Mouse (Mus musculus): ENCODE data around the gene Slc9b2.

The Slc9b2 gene

DNA sequence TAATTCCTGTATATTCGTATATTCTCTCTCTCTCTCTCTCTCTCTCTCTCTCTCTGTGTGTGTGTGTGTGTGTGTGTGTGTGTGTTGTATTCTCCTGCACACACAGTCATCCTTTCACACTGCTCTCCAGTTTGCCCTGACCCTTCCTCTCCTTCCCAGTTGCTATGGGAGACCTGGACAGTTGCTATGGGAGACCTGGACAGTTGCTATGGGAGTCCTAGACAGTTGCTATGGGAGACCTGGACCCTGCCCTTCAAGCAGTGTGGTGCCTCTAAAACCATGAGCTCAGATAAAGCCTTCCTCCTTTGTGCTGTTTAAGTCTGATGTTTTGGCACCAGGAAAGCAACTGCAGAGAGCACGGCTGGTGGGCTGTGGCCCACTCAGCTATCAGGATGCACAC, 6.2 kb downstream of the Slc9b2 start:
- DNase-seq (ENCODE audit: low spot score) = no peak

DNA sequence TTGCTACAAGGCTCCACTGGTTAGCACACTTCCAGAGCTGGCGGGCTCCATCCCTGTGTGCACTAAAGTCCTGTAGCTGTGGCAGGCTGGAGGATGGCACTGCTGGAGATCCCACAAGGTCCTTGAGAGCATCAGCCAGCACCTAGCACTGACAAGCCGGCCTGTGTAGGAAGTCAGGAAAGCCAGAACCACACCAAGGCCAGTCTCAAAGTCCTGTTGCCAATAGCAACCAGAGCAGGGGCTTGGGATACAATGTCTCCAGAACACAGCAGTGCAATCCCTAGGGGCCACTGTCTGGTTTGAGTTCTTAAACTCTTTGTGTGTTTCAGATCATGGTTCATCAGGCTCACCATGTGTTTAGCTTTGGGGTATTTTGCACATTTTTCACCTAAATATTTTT, 7.3 kb downstream of the Slc9b2 start:
- no peak for DNase-seq (ENCODE audit: low spot score)

DNA sequence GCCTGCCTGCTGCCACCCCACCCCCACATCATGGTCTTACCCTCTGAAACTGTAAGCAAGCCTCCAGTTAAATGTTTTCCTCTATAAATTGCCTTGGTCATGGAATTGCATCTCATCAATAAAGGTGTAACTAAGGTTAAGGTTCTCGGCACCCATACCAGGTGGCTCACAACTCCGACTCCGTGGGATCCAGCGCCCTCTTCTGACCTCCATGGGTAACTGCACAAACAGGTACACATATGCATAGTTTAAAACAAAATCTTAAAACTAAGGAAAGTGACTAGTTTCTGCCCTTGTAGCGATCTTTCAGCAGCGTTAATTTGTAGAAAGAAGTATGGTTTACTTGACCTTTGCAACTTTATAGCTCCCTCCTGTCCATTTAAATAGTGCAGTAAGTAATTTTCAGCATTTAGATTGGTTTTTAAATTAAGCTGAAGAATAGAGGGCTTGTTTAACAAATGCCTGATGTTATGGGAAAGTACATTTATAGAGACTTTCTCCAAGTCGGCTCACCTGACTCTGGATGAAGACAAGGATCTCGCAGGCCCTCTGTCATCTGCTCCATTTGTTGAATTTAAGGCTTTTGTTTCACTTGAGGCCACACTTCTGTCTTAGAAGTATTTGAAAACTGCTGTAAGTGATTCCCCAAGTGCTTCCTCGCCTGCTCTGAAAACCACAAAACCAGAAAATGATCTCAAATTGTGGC, 8.4 kb downstream of the Slc9b2 start:
- no peak for DNase-seq (ENCODE audit: low spot score)

DNA sequence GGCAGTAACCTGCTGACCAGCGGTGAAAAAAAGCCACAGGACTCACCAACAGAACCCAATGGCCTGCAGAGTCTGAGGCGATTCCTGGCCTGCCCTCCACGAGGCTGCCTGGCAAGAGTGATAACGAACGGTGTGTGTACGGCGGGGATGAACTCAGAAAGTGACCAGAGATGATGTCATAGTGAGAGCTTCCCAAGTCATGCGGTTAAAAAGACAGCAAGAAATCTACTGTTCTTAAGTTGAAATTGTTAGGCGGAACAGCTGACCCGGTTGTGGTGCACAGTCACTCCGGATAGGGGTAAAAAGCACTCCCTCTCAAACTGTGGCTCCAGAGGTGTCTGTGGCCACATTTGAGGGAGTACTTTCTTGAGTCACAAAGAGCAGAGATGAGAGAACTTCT, 10.8 kb downstream of the Slc9b2 start:
- no peak for DNase-seq (ENCODE audit: low spot score)

DNA sequence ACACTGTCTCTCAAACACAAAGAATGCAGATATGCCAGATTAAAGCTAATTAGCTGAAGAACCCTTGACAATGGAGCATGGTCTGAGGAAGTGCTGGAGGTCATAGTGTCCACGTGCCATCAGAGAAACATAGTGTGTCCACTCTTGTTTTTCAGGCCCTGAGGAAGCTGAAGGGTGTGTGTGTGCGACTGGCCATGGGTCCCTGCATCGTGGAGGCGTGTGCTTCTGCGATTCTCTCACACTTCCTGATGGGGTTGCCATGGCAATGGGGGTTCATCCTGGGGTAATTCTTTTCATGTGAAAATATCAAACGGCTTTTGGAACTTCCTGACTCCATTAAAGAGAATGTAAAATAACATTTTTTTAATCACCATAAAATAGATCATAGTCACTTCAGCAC, 16.9 kb downstream of the Slc9b2 start:
- no peak for DNase-seq (ENCODE audit: low spot score)

DNA sequence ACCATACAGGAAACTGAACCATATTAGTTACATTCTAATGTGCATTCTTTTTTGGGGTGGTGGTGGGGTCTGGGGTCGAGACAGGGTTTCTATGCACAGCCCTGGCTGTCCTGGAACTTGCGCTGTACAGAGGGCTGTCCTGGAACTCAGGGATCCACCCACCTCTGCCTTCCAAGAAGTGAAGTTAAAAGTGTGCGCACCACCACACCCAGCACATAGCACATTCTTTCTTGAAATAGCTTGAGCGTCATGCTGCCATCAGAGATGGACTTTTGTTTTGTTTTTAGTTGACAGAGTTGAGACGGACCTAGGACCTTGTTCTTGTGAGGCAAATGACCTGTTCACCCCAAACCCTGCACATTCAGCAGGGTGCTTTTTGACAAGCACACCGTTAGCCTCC, 19.7 kb downstream of the Slc9b2 start:
- no peak for DNase-seq (ENCODE audit: low spot score)

DNA sequence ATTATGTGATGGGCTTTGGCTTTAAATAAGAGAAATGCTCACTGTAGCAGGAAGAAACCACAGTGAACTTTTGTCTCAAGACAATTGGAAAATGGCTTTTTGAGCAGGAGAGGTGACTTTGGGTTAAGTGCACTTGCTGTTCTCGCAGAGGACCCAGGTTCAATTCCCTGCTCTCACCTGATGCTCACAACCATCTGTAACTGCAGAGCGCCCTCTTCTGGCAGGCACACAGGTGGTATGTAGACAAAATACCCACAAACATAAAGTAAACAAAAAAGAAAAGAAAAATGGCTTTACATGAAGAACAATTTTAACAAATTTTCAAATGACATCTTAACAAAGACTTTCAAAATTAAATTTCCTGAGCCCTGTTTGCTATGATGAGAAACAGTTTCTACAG, 20.1 kb downstream of the Slc9b2 start:
- DNase-seq (ENCODE audit: low spot score) = no peak

DNA sequence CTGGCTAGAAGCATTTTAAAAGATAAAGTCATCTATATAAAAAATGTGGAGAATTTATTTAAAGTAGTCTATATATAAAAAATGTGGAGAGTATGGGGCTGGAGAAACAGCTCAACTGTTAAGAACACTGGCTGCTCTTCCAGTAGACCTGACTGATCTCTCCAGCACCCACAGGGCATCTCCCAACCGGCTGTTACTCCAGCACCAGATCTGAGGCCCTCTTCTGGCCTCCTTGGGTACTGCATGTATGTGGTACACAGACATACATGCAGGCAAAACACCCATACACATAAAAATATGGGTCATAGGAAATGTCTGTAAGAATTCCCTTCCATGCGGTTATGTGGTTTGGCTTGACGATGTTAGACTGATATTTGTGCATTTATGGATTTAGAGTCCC, 21.1 kb downstream of the Slc9b2 start:
- peak; percentile 48 for DNase-seq (ENCODE audit: low spot score)

DNA sequence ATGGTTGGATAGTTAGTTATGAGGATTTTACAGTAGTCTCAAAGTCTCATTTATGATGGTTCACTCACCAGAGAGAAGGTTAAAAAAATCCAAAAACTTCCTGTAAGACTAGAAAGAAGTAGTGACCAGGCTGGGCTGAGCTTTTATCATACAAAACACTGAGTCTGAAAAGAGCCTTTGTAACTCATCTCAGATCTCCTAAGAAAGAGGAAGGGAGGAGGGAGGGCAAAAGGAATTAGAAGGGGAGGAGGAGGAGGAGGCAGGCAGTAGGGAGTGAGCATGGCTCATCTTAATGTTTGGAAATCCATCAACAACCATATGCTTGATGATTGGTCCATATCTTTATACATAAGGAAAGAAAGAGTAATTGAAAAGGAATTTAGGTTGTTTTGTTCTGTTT, 25.2 kb downstream of the Slc9b2 start:
- no peak for DNase-seq (ENCODE audit: low spot score)

DNA sequence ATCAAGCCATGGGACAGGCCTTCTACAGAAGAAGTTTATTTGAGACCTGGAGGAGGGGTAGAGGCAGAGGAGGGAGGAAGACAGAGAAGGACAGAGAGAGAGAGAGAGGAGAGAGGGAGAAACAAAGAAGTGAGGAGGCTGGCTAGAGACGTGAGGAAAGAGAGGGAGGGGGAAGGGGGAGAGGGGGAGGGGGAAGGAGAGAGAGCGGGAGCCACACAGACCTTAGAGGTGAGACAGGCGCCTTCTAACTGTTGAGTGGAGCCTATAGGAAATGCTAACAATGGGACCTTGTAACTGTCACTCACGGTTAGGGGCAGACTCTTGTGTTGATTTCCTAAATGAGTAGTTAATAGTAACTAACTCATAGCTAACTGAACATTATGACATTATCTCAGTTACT, 26.3 kb downstream of the Slc9b2 start:
- DNase-seq (ENCODE audit: low spot score) = no peak

DNA sequence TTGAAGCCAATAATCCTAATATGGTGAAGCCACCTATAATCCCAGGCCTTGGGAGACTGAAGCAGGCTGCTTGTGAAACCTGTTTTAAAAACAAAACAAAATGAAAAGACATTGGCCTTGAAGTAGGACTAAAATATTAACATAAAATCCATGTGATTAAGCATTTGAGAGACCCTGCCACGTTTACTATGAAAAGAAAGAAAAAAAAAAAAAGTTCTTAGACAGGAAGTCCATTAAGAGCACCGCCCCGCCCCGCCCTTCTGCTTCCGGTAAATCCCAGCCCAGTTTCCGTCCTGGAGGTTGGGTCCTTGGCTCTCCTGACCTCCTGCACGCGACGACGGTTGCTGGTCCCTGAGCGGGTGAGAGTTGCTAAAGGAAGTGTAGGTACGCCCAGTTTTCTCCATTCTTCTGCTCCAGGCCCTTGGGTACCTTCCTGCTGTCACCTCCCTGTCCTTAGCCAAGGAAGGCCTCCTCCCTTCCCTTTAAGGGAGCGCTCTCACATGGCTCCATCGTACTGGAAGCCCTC, 40.3 kb downstream of the Slc9b2 start, which contains the start of gene Slc9b1:
Gene Slc9b1 (plus strand): TSS at position 291 of the 526 bp plus-strand sequence.
- DNase-seq (ENCODE audit: low spot score) = no peak

DNA sequence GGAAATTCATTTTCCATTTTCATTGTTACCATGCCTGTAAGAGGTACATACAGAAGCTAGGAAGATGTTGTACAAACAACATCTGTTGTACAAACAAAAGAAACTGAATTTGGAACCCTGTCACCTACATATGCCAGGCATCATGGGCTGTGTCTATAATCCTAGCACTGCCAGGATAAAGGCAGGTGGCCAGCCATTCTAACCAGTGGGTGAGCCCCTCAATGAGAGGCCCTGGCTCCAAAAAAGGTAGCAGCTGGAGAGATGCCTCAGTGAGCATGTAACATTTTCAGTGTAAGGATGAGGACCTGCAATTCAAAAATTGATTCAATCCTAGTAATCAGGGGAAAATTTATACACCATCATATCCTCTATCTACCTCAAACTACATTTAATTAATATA, 41.5 kb downstream of the Slc9b2 start:
- no peak for DNase-seq (ENCODE audit: low spot score)

DNA sequence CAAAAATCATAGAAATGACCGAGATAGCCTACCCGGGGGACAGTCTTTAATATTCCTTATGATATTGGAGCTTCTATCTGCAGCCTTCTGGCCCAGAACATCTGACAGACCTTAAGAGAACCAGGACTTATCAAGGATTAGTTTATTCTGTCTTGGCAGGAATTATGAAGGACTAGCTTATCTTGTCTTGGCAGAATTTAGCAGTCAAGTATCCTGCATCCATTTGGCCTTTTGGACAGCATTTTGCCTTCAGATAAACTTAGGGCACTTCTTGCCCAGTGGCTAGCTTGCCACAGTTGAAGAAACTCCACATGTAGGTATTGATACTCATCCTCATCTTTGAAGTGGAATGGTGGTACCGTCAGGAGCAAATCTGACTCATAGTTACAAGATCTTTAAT, 44.4 kb downstream of the Slc9b2 start:
- no peak for DNase-seq (ENCODE audit: low spot score)

DNA sequence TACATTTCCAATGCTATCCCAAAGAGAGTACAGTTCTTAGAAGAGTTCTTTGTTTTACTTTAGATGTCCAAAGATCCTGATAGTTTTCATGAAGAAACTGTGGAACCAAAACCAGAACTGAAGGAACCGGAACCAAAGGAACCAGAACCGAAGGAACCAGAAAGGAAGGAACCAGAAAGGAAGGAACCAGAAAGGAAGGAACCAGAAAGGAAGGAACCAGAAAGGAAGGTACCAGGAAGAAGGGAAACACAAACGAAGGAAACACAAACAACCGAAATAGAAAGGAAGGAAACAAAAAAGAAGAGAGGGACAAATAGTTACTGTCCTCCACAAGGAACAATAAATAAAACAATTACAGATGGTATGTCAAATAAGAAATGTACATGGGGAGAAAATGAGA, 49.9 kb downstream of the Slc9b2 start:
- DNase-seq (ENCODE audit: low spot score) = no peak

DNA sequence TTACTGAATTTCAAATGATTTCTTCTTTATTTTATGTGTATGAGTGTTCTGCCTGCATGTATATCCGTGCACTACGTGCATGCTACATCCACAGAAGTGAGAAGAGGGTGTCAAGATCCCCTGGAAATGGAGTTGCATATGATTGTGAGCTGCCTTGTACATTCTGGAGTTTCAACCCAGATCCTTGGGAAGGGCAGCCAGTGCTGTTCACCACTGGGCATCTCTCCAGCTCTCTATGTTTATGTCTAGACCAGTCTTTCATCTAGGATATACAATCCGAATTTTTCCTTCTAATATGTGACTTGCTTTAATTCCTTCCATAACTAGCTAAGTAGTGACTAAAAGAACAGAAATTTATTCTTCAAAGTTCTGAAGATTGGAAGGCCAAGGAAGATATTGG, 68.3 kb downstream of the Slc9b2 start:
- DNase-seq (ENCODE audit: low spot score) = no peak

DNA sequence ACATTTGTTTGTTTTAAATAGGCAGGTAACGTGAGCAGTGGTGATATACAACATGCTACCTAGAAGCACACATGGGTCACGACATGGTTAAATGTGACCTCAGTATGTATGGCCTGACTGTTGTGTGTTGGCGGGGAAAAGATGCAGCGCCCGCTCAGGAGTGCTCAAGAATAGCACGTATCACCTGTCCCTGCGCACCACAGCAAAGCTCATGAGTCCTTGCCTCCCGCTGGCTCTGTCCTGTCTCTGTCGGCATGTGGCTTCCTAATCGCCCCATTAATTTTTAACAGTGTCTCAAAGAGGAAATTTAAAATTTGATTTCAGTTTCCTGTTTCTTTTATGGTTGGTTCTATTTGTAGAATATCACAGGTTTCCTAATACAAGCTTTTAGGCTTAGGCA, 69.9 kb downstream of the Slc9b2 start:
- no peak for DNase-seq (ENCODE audit: low spot score)

DNA sequence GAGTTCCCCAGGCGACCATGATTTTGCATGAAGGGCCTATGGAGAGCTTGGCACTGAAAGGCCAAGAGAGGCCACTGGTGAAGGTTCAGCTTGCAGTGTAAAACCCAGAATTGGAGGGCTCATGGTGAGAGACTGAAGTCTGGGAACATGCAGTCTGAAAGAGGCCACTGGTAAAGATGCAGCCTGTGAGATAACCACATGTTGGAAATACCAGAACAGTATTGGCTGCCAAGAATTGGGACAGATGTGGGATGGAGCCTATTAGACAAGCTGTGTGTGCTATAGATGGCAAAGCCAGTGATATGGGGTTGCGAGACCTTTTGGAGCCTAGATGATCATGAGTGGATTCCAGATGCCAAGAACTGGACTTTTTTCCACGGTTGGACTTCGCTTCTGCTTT, 72.4 kb downstream of the Slc9b2 start:
- no peak for DNase-seq (ENCODE audit: low spot score)

DNA sequence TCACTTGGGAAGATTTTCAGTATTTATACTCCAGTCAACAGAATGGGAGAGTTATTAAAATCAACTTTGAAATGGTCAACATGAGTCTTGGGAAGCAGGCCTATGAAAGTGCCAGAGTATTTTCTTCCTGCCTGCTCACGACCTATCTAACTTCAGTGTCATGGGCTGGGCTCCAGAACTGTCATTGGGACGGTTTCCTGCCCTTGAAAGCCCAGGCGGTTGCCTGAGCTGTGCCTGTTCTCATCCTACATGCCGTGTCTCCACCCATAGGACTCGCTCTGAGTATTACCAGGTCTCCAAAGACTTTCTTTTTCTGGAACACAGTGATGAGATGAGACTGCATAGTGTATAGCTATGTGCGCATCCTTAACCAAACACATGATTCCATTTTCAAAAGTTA, 85.7 kb downstream of the Slc9b2 start:
- DNase-seq (ENCODE audit: low spot score) = no peak
